In the genomic region with DNA sequence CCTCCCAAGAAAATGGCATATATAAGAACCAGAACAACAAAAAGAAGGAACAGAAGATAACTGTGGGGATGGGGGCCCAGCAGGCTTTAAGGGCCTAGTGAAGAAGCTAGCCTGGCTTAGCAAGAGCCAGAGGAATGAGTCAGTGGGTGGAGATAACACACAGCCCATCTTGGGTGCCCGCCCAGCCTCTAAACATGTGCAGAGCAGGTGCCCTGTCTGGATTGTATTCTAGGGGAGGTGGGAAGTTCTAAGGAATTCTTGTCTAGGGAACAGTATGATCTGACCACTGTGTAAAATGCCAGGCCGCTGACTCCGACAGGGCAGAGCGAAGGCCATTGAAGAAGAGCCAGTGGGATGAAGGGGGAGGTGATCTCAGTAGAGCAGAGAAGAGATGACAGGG, we compare ENCODE assay signal across 19 mouse cellular contexts. TPM values are rescaled to one million over a fixed set of nuclear protein-coding genes. Genes with fewer than 3 reads are reported as not detected.
DNase-seq lines count a peak whose midpoint lies in the region; ATAC-seq and TF ChIP-seq lines count a peak whose summit lies in the region.
"Had no signal": no experiment of that assay in that cellular context is flagged by ENCODE, and none has a peak within 500 bp of the region (broad histone marks: within the 10 kb centered on the region; RNA-seq: fewer than 3 reads in every experiment).

No protein-coding gene starts in this region.

- H3K4me2 ChIP-seq in heart, embryonic 12.5 days: no peak overlapping the region
- no peak overlapping the region for H3K4me2 ChIP-seq in kidney, embryonic 16.5 days (replicated peaks; ENCODE audit: low read depth, low read length)
- H3K4me2 ChIP-seq: forebrain, embryonic 15.5 days; hindbrain, embryonic 12.5 days had no signal

- H3K79me2 ChIP-seq in heart, adult 2 months (replicated peaks; ENCODE audit: control insufficient read depth, insufficient read depth, low read length): no peaks in the 10 kb centered on the region

- no peak for TF ChIP-seq CTCF in gastrocnemius, adult 2 months (IDR thresholded peaks at IDR 0.05)
- TF ChIP-seq CTCF in heart, adult 2 months (IDR thresholded peaks at IDR 0.05): no peak

- intact Hi-C loops in gastrocnemius, adult 2 months (cut with DNase I): no loop called here
- intact Hi-C loops in heart, adult 2 months (cut with DNase I): no loop called here
- intact Hi-C loops in heart, postnatal 10 days (cut with DNase I): no loop called here

- no peaks in the 10 kb centered on the region for H3K4me1 ChIP-seq in heart, adult 2 months (ENCODE audit: control insufficient read depth, insufficient read depth, low read length)
- H3K4me1 ChIP-seq in heart, embryonic 12.5 days (replicated peaks): peaks cover 8% of the 10 kb centered on the region
- H3K4me1 ChIP-seq in kidney, embryonic 16.5 days (ENCODE audit: insufficient read depth, low read length): 0 out of 2 replicates have a peak, but pooled peaks cover 2% of the 10 kb centered on the region

- H3K27me3 ChIP-seq in heart, adult 2 months (ENCODE audit: control insufficient read depth, insufficient read depth, low read length): no peaks in the 10 kb centered on the region
- no peaks in the 10 kb centered on the region for H3K27me3 ChIP-seq in heart, embryonic 12.5 days (replicated peaks)
- no peaks in the 10 kb centered on the region for H3K27me3 ChIP-seq in kidney, embryonic 16.5 days (ENCODE audit: insufficient read depth, low read length)
- H3K27me3 ChIP-seq: forebrain, embryonic 15.5 days; hindbrain, embryonic 12.5 days had no signal

- H3K9ac ChIP-seq in heart, adult 2 months (ENCODE audit: low read depth, low read length): no peak overlapping the region
- no peak overlapping the region for H3K9ac ChIP-seq in heart, embryonic 12.5 days
- no peak overlapping the region for H3K9ac ChIP-seq in kidney, embryonic 16.5 days (replicated peaks; ENCODE audit: low read length)
- H3K9ac ChIP-seq: forebrain, embryonic 15.5 days; hindbrain, embryonic 12.5 days had no signal

- no peak for TF ChIP-seq EP300 in heart, adult 2 months (IDR thresholded peaks at IDR 0.05; ENCODE audit: insufficient read depth, low read depth, low read length)

- H3K27ac ChIP-seq in gastrocnemius, adult 2 months: peak overlapping the region; percentile 43
- peak overlapping the region; percentile 84 for H3K27ac ChIP-seq in heart, adult 2 months
- no peak overlapping the region for H3K27ac ChIP-seq in heart, embryonic 12.5 days (ENCODE audit: poor library complexity, severe bottlenecking)
- no peak overlapping the region for H3K27ac ChIP-seq in kidney, embryonic 16.5 days (ENCODE audit: low read length)
- H3K27ac ChIP-seq: forebrain, embryonic 15.5 days; hindbrain, embryonic 12.5 days had no signal

- H3K4me3 ChIP-seq in gastrocnemius, adult 2 months: no peak overlapping the region; the same call in 1 of the 2 replicates
- H3K4me3 ChIP-seq in heart, adult 2 months: no peak overlapping the region
- no peak overlapping the region for H3K4me3 ChIP-seq in heart, embryonic 12.5 days
- no peak overlapping the region for H3K4me3 ChIP-seq in kidney, embryonic 16.5 days (ENCODE audit: low read length)
- H3K4me3 ChIP-seq: forebrain, embryonic 15.5 days; hindbrain, embryonic 12.5 days had no signal

- no peaks in the 10 kb centered on the region for H3K9me3 ChIP-seq in heart, embryonic 12.5 days (replicated peaks)
- H3K9me3 ChIP-seq in kidney, embryonic 16.5 days (ENCODE audit: low read length): no peaks in the 10 kb centered on the region
- H3K9me3 ChIP-seq: forebrain, embryonic 15.5 days; hindbrain, embryonic 12.5 days had no signal

- 84% methylated on average over 4 of the region's 4 CpGs for WGBS in heart, adult 2 months
- WGBS in heart, embryonic 12.5 days: 89% methylated on average over 4 of the region's 4 CpGs
- WGBS in kidney, embryonic 16.5 days: 94% methylated on average over 4 of the region's 4 CpGs

- no peaks in the 10 kb centered on the region for H3K36me3 ChIP-seq in heart, adult 2 months (ENCODE audit: control insufficient read depth, insufficient read depth, low read length)
- no peaks in the 10 kb centered on the region for H3K36me3 ChIP-seq in heart, embryonic 12.5 days
- H3K36me3 ChIP-seq in kidney, embryonic 16.5 days (ENCODE audit: insufficient read depth, low read length): no peaks in the 10 kb centered on the region
- H3K36me3 ChIP-seq: forebrain, embryonic 15.5 days; hindbrain, embryonic 12.5 days had no signal

- ATAC-seq in heart, embryonic 12.5 days (ENCODE audit: insufficient number of reproducible peaks, low FRiP score): no peak
- no peak for ATAC-seq in kidney, embryonic 16.5 days (ENCODE audit: low FRiP score, low TSS enrichment)
- ATAC-seq: forebrain, embryonic 15.5 days; hindbrain, embryonic 16.5 days; inflammation-experienced regulatory T-cells, adult 6 months; intestine, postnatal 0 days had no signal

- DNase-seq in gastrocnemius, adult 2 months: peak; percentile 52
- no peak for DNase-seq in gastrocnemius, adult 8-10 months (ENCODE audit: low spot score in 2 of 2)
- peak; percentile 48 to 55 for DNase-seq in heart, adult 2 months
- DNase-seq in Muller cell, postnatal 12 days (ENCODE audit: inconsistent ontology term): peak; percentile 86
- DNase-seq in heart, postnatal 10 days: peak; percentile 57 to 72
- no peak for DNase-seq in urinary bladder, postnatal 25 days (ENCODE audit: low spot score)
- DNase-seq: adrenal gland, postnatal 14 days; cerebellum, adult 18-20 months; cerebellum, adult 9-11 months; kidney, adult 8-10 months; kidney, postnatal 10 days had no signal

- no peak for TF ChIP-seq POLR2A in heart, adult 2 months (IDR thresholded peaks at IDR 0.05; ENCODE audit: insufficient read depth, low read depth, low read length)

RNA-seq across cellular contexts. Expression of gene Lrtm1, which starts 5.2 kb away (rescaled TPM):
- total RNA-seq in gastrocnemius, adult 2 months (2021): 10 to 100 TPM; 20.3 to 37.6 TPM
- total RNA-seq in gastrocnemius, adult 8-10 months (2022): 10 to 100 TPM; 19.2 to 31.1 (median 21.0) TPM
- total RNA-seq in heart, adult 2 months (2021): 100 to 1,000 TPM; 189 to 202 TPM
- polyA plus RNA-seq in heart, adult 2 months (2012; rRNA removed): 81.6 and 182 TPM in 2 replicates
- polyA plus RNA-seq in heart, embryonic 12.5 days (2016; fragmentation: Nextera tagmentation; extraction: Ambion mirVana): 0.94 and 1.1 TPM in 2 replicates
- total RNA-seq in heart, postnatal 10 days (2021): 100 to 1,000 TPM; 112 to 117 TPM
- 0.06 and 0.15 TPM in 2 replicates for polyA plus RNA-seq in kidney, embryonic 16.5 days (2015; fragmentation: Nextera tagmentation; extraction: Ambion mirVana)
- total RNA-seq: ES-E14 had no signal
- polyA plus RNA-seq: inflammation-experienced regulatory T-cells, adult 6 months; intestine, postnatal 0 days had no signal

Comparison
In these comparisons a context has a peak if more than half of its experiments do, and no peak if none do; other contexts are left out.
1. DNase-seq: peak in gastrocnemius, adult 2 months (single experiment), heart, adult 2 months (2 of 2), Muller cell, postnatal 12 days (single experiment) and heart, postnatal 10 days (2 of 2); none in gastrocnemius, adult 8-10 months (0 of 2) and urinary bladder, postnatal 25 days (single experiment).
2. H3K27ac ChIP-seq: peak in gastrocnemius, adult 2 months (single experiment) and heart, adult 2 months (single experiment); none in heart, embryonic 12.5 days (single experiment) and kidney, embryonic 16.5 days (single experiment).